Mouse (Mus musculus) cerebellum, adult 2 months (tissue): ENCODE measurements around the gene Myo1f. TPM values are rescaled to one million over a fixed set of nuclear protein-coding genes. Genes with fewer than 3 reads are reported as not detected.

Experiments
- DNase-seq, 2 experiments: peaks; one replicate each; pipeline ENCODE4 v3.0.0; 2021
- H3K27ac ChIP-seq: fragments of 200-500 bp; 2 replicates; pipeline ENCODE4 v1.5.1; 2012; ENCODE audit warnings: low read length, control low read depth, inconsistent platforms; ENCODE audit not compliant: insufficient read depth
- H3K27me3 ChIP-seq: fragments of 200-500 bp; 2 replicates; pipeline ENCODE4 v1.6.1; 2012; ENCODE audit warnings: inconsistent platforms, mild to moderate bottlenecking, low read length, moderate library complexity; ENCODE audit not compliant: control insufficient read depth, insufficient read depth
- H3K4me1 ChIP-seq: fragments of 200-500 bp; 2 replicates; pipeline ENCODE4 v1.6.1; 2011; ENCODE audit warnings: low read length; ENCODE audit not compliant: control insufficient read depth, insufficient read depth
- H3K4me3 ChIP-seq: fragments of 200-500 bp; replicated peaks from 2 replicates; pipeline ENCODE3; 2011; ENCODE audit warnings: mild to moderate bottlenecking, low read depth, low read length, control low read depth; ENCODE audit not compliant: insufficient read depth
- CTCF ChIP-seq: fragments of 200-500 bp; IDR thresholded peaks from 2 replicates; pipeline ENCODE4 v1.5.1; 2011; ENCODE audit warnings: low read depth, mild to moderate bottlenecking, control low read depth, low read length, moderate library complexity, borderline replicate concordance; ENCODE audit not compliant: insufficient read depth
- POLR2A ChIP-seq: fragments of 200-500 bp; IDR thresholded peaks from 2 replicates; pipeline ENCODE4 v1.6.1; 2011; ENCODE audit warnings: low read length, control low read depth, borderline replicate concordance; ENCODE audit not compliant: insufficient read depth
- WGBS: fragments of 180-500 bp; shearing (Covaris S2); methylation state at CpG from one replicate; pipeline ENCODE4 v1.1.7; 2018; 5-methylcytosine and 5-hydroxymethylcytosine counted together
- polyA plus RNA-seq: library from polyadenylated mRNA; depleted of rRNA; stranded (reverse); fragments of >200 nt; gene quantifications from 2 replicates; pipeline ENCODE4 v1.2.3, GENCODE M21; 2012

Gene Myo1f
- polyA plus RNA-seq, 1 experiment: 1.0 TPM

DNA sequence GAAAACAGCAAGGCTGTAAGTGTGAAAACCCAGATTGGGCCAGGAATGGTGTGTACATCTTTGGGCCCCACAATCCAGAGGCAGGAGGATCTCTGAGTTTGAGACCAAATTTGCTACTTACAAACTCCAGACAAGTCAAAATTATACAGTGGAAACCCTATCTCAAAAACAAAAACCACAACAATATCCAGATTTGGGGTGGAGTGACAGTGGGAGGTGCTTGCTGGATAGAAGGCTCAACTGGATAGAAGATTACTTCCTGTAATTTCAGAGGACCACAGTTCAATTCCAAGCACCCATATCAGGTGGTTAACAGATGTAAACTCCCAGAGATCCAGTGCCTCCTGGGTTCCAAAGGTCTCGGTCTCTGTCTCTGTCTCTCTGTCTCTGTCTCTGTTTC is 971 bp upstream of the Myo1f start:
- Histone ChIP-seq H3K4me3 (no peak overlapping the region), H3K27ac (no peak overlapping the region), H3K27me3 (no peaks in the 10 kb centered on the region), H3K4me1 (peaks cover 22% of the 10 kb centered on the region)
- 88% methylated on average over 1 of the region's 1 CpGs for whole genome bisulfite sequencing
- no peak for DNase-seq
- no peak for TF ChIP-seq CTCF
- TF ChIP-seq POLR2A: no peak

DNA sequence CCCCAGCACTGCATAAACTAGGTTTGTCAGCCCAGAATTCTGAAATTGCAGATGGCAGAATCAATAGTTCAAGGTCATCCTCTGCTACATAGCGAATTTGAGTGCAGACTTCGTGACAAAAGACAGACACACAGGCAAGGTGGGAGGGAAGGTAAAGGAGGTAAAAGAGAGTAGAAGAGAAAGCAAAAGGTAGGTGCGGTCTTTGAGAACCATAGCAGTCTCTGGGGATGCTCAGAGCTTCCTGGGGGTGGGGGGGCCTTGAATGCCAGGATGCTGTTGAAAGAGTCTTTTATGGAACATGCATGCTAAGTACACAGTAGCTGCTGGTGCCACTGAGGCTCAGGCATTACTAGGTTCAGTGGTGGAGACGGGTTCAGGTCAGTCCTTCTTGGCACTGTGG is 2.4 kb downstream of the Myo1f start:
- DNase-seq: no peak
- 78% methylated on average over 4 of the region's 4 CpGs for WGBS
- Histone ChIP-seq H3K27ac (no peak overlapping the region), H3K4me1 (peaks cover 8% of the 10 kb centered on the region), H3K4me3 (no peak overlapping the region), H3K27me3 (no peaks in the 10 kb centered on the region)
- TF ChIP-seq CTCF (no peak), POLR2A (no peak)

GRCm38 (mm10) chr17:33563527-33564076 is 8.1 kb downstream of the Myo1f start:
- Histone ChIP-seq H3K4me3 (no peak overlapping the region), H3K27ac (no peak overlapping the region), H3K4me1 (no peaks in the 10 kb centered on the region), H3K27me3 (no peaks in the 10 kb centered on the region)
- 57% methylated on average over 2 of the region's 2 CpGs for WGBS
- TF ChIP-seq POLR2A (no peak), CTCF (no peak)
- no peak for DNase-seq

DNA sequence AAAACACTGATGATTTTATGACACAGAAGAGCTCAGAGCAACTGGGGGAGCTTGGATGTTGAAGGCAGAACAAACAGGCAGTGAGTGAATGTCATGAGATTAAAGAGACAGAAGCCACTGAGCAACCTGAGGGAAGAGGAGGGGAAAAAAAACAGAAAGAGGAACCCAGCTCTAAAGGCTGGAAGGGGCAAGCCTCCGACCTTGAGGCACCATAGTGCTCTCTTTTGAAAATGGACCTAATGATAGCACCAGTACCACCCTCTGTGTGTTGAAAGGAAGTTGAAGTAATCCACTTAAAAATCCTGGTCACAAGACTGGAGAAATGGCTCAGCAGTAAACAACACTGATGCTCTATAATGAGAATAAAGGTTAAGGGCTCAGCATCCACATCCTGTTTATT is 9.1 kb downstream of the Myo1f start:
- Histone ChIP-seq H3K27ac (no peak overlapping the region), H3K4me1 (no peaks in the 10 kb centered on the region), H3K4me3 (no peak overlapping the region), H3K27me3 (no peaks in the 10 kb centered on the region)
- 54% methylated on average over 1 of the region's 1 CpGs for WGBS
- no peak for DNase-seq
- TF ChIP-seq POLR2A (no peak), CTCF (no peak)

- no peak for DNase-seq
- 72% methylated on average over 2 of the region's 2 CpGs for WGBS
- TF ChIP-seq CTCF (no peak), POLR2A (no peak)
- no peaks in the 10 kb centered on the region for H3K4me1 ChIP-seq
- no peak overlapping the region for H3K4me3 ChIP-seq
- H3K27me3 ChIP-seq: no peaks in the 10 kb centered on the region
- no peak overlapping the region for H3K27ac ChIP-seq
Observed at GRCm38 (mm10) chr17:33566182-33566581, 10.7 kb downstream of the Myo1f start.

GRCm38 (mm10) chr17:33584061-33584460 is 28.6 kb downstream of the Myo1f start:
- H3K27me3 ChIP-seq: no peaks in the 10 kb centered on the region
- DNase-seq: no peak
- H3K4me3 ChIP-seq: no peak overlapping the region
- TF ChIP-seq POLR2A (no peak), CTCF (no peak)
- 87% methylated on average over 4 of the region's 4 CpGs for WGBS
- no peaks in the 10 kb centered on the region for H3K4me1 ChIP-seq
- H3K27ac ChIP-seq: no peak overlapping the region

- H3K4me1 ChIP-seq: no peaks in the 10 kb centered on the region
- TF ChIP-seq POLR2A: no peak
- TF ChIP-seq CTCF: no peak
- no peak for DNase-seq
- H3K27me3 ChIP-seq: no peaks in the 10 kb centered on the region
- H3K27ac ChIP-seq: no peak overlapping the region
- H3K4me3 ChIP-seq: no peak overlapping the region
- 84% methylated on average over 17 of the region's 17 CpGs for WGBS
Observed at GRCm38 (mm10) chr17:33586011-33586410, 30.5 kb downstream of the Myo1f start.

- Histone ChIP-seq H3K27ac (no peak overlapping the region), H3K4me3 (no peak overlapping the region), H3K4me1 (no peaks in the 10 kb centered on the region), H3K27me3 (no peaks in the 10 kb centered on the region)
- no peak for DNase-seq
- no peak for TF ChIP-seq POLR2A
Observed at GRCm38 (mm10) chr17:33597271-33597670, 41.8 kb downstream of the Myo1f start.
